17 mouse cellular contexts compared by ENCODE assay signal in genomic region chr7:137939116-137939515, GRCm38 (mm10).
DNase-seq lines count a peak whose midpoint lies in the region; ATAC-seq and TF ChIP-seq lines count a peak whose summit lies in the region.
"Had no signal": no experiment of that assay in that cellular context is flagged by ENCODE, and none has a peak within 500 bp of the region (broad histone marks: within the 10 kb centered on the region; RNA-seq: fewer than 3 reads in every experiment).

No protein-coding gene starts in this region.

- no peak overlapping the region for H3K4me2 ChIP-seq in midbrain, embryonic 11.5 days
- H3K4me2 ChIP-seq: embryonic facial prominence, embryonic 12.5 days; midbrain, embryonic 13.5 days had no signal

- no peaks in the 10 kb centered on the region for H3K4me1 ChIP-seq in lung, adult 2 months (ENCODE audit: control insufficient read depth, insufficient read depth, low read length)
- H3K4me1 ChIP-seq in midbrain, embryonic 11.5 days (ENCODE audit: control insufficient read depth, insufficient read depth, low read length): peaks cover 9% of the 10 kb centered on the region; the same call in 1 of the 2 replicates
- H3K4me1 ChIP-seq: embryonic facial prominence, embryonic 12.5 days had no signal

- intact Hi-C loops in gastrocnemius, adult 2 months (cut with DNase I): no loop called here
- intact Hi-C loops in gastrocnemius, postnatal 36 days (cut with DNase I): no loop called here

- no peak overlapping the region for H3K4me3 ChIP-seq in gastrocnemius, adult 2 months
- no peak overlapping the region for H3K4me3 ChIP-seq in lung, adult 2 months (replicated peaks; ENCODE audit: extremely low read depth, low read depth, low read length)
- H3K4me3 ChIP-seq in midbrain, embryonic 11.5 days (ENCODE audit: low read depth, low read length): no peak overlapping the region
- H3K4me3 ChIP-seq: embryonic facial prominence, embryonic 12.5 days; midbrain, embryonic 13.5 days had no signal

- peak; percentile 32 for DNase-seq in gastrocnemius, adult 2 months
- no peak for DNase-seq in gastrocnemius, postnatal 36 days
- DNase-seq in lung, adult 18-20 months: peak; percentile 1 to 5
- DNase-seq in lung, adult 2 months: no peak
- DNase-seq in lung, postnatal 14 days: peak; percentile 4
- DNase-seq in adrenal gland, postnatal 25 days: no peak
- DNase-seq in cerebellum, postnatal 14 days: no peak
- DNase-seq in midbrain, embryonic 11.5 days (ENCODE audit: low spot score, missing footprints): no peak
- DNase-seq: cerebellum, adult 11 months; cerebellum, adult 9-11 months; kidney, adult 9 months; kidney, postnatal 14 days; spleen, adult 18-20 months had no signal

- no peak overlapping the region for H3K27ac ChIP-seq in gastrocnemius, adult 2 months
- no peak overlapping the region for H3K27ac ChIP-seq in midbrain, embryonic 11.5 days (ENCODE audit: low read depth, low read length)
- H3K27ac ChIP-seq: embryonic facial prominence, embryonic 12.5 days; hindbrain, postnatal 0 days; midbrain, embryonic 13.5 days had no signal

- H3K9ac ChIP-seq in midbrain, embryonic 11.5 days (ENCODE audit: low read length): no peak overlapping the region
- H3K9ac ChIP-seq: embryonic facial prominence, embryonic 12.5 days; midbrain, embryonic 13.5 days had no signal

- TF ChIP-seq POLR2A in lung, adult 2 months (IDR thresholded peaks at IDR 0.05; ENCODE audit: borderline replicate concordance, extremely low read depth, low read depth, low read length): no peak

- no peaks in the 10 kb centered on the region for H3K27me3 ChIP-seq in midbrain, embryonic 11.5 days (ENCODE audit: control insufficient read depth, insufficient read depth, low read length)
- H3K27me3 ChIP-seq: embryonic facial prominence, embryonic 12.5 days; midbrain, embryonic 13.5 days had no signal

- H3K9me3 ChIP-seq in midbrain, embryonic 11.5 days (ENCODE audit: control insufficient read depth, low read length): no peaks in the 10 kb centered on the region
- H3K9me3 ChIP-seq: embryonic facial prominence, embryonic 12.5 days; midbrain, embryonic 13.5 days had no signal

- ATAC-seq in midbrain, embryonic 11.5 days (ENCODE audit: low FRiP score): no peak
- ATAC-seq: hindbrain, postnatal 0 days; intestine, embryonic 16.5 days; midbrain, embryonic 13.5 days had no signal

- H3K36me3 ChIP-seq in midbrain, embryonic 11.5 days (ENCODE audit: control insufficient read depth, insufficient read depth, low read length): no peaks in the 10 kb centered on the region
- H3K36me3 ChIP-seq: embryonic facial prominence, embryonic 12.5 days; midbrain, embryonic 13.5 days had no signal

- WGBS in lung, adult 2 months: 66% methylated on average over 8 of the region's 8 CpGs
- 76% methylated on average over 8 of the region's 8 CpGs for WGBS in midbrain, embryonic 11.5 days

- TF ChIP-seq CTCF in gastrocnemius, adult 2 months (IDR thresholded peaks at IDR 0.05): no peak
- no peak for TF ChIP-seq CTCF in lung, adult 2 months (IDR thresholded peaks at IDR 0.05; ENCODE audit: insufficient read depth, low read length)

Comparison
In these comparisons a context has a peak if more than half of its experiments do, and no peak if none do; other contexts are left out.
1. DNase-seq: peak in gastrocnemius, adult 2 months (single experiment), lung, adult 18-20 months (2 of 2) and lung, postnatal 14 days (single experiment); none in gastrocnemius, postnatal 36 days (0 of 2), lung, adult 2 months (single experiment), adrenal gland, postnatal 25 days (single experiment), cerebellum, postnatal 14 days (0 of 2) and midbrain, embryonic 11.5 days (single experiment).